Mouse (Mus musculus): ENCODE data around the gene Twnk.

Gene Twnk

GRCm38 (mm10) chr19:45007021-45007420, 1.6 kb downstream of the Twnk start:
- H3K4me1 ChIP-seq (replicated peaks; ENCODE audit: low read depth, low read length), result peaks cover 83% of the 10 kb centered on the region
- TF ChIP-seq POU5F1 (IDR thresholded peaks at IDR 0.05; ENCODE audit: borderline replicate concordance, low read length), result no peak
- TF ChIP-seq CTCF (conservative IDR thresholded peaks at IDR 0.05; ENCODE audit: low read length), result no peak
- no peaks in the 10 kb centered on the region for H3K27me3 ChIP-seq (ENCODE audit: insufficient read depth, low read length)
- peaks cover 82% of the 10 kb centered on the region for H3K36me3 ChIP-seq (ENCODE audit: insufficient read depth, low read length)
- peak overlapping the region; percentile 99 for H3K4me3 ChIP-seq (replicated peaks; ENCODE audit: low read length)
- H3K9me3 ChIP-seq (ENCODE audit: low read length), result no peaks in the 10 kb centered on the region

GRCm38 (mm10) chr19:45007425-45008191, 2.1 kb downstream of the Twnk start:
- Histone ChIP-seq H3K9me3 (ENCODE audit: low read length) (no peaks in the 10 kb centered on the region), H3K36me3 (ENCODE audit: insufficient read depth, low read length) (peaks cover 82% of the 10 kb centered on the region), H3K4me1 (replicated peaks; ENCODE audit: low read depth, low read length) (peaks cover 83% of the 10 kb centered on the region), H3K4me3 (replicated peaks; ENCODE audit: low read length) (peak overlapping the region; percentile 99), H3K27me3 (ENCODE audit: insufficient read depth, low read length) (no peaks in the 10 kb centered on the region)
- TF ChIP-seq NANOG (IDR thresholded peaks at IDR 0.05; ENCODE audit: borderline replicate concordance, low read length) (no peak), CTCF (conservative IDR thresholded peaks at IDR 0.05; ENCODE audit: low read length) (no peak), POU5F1 (IDR thresholded peaks at IDR 0.05; ENCODE audit: borderline replicate concordance, low read length) (no peak)

GRCm38 (mm10) chr19:45010646-45011045, 5.2 kb downstream of the Twnk start:
- H3K4me3 ChIP-seq (replicated peaks; ENCODE audit: low read length), result no peak overlapping the region
- no peaks in the 10 kb centered on the region for H3K9me3 ChIP-seq (ENCODE audit: low read length)
- no peaks in the 10 kb centered on the region for H3K27me3 ChIP-seq (ENCODE audit: insufficient read depth, low read length)
- no peak for TF ChIP-seq CTCF (conservative IDR thresholded peaks at IDR 0.05; ENCODE audit: low read length)
- no peak for TF ChIP-seq POU5F1 (IDR thresholded peaks at IDR 0.05; ENCODE audit: borderline replicate concordance, low read length)
- no peak for TF ChIP-seq NANOG (IDR thresholded peaks at IDR 0.05; ENCODE audit: borderline replicate concordance, low read length)
- peaks cover 82% of the 10 kb centered on the region for H3K4me1 ChIP-seq (replicated peaks; ENCODE audit: low read depth, low read length)
- H3K36me3 ChIP-seq (ENCODE audit: insufficient read depth, low read length), result peaks cover 65% of the 10 kb centered on the region

DNA sequence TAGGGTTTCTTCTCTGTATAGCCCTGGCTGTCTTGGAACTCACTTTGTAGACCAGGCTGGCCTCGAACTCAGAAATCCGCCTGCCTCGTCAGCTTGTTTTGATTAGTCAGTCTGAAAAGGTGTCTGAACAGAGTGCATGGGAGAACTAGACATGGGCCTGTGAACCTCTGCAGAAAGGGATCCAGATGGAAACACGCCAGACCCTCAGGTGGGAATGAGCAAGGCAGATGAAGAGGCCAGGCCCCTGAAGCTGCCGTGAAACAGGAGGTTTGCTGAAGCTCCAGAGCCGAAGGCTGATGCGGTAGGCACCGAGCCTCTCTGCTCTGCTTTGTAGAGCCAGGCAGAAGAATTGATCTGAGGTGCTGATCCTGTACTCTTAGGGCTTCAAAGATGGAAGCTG, 6.8 kb downstream of the Twnk start:
- TF ChIP-seq CTCF (conservative IDR thresholded peaks at IDR 0.05; ENCODE audit: low read length) (no peak), POU5F1 (IDR thresholded peaks at IDR 0.05; ENCODE audit: borderline replicate concordance, low read length) (no peak), NANOG (IDR thresholded peaks at IDR 0.05; ENCODE audit: borderline replicate concordance, low read length) (no peak)
- Histone ChIP-seq H3K9me3 (ENCODE audit: low read length) (no peaks in the 10 kb centered on the region), H3K27me3 (ENCODE audit: insufficient read depth, low read length) (no peaks in the 10 kb centered on the region; the same call in 1 of the 2 replicates), H3K4me3 (replicated peaks; ENCODE audit: low read length) (no peak overlapping the region), H3K36me3 (ENCODE audit: insufficient read depth, low read length) (peaks cover 62% of the 10 kb centered on the region), H3K4me1 (replicated peaks; ENCODE audit: low read depth, low read length) (peaks cover 90% of the 10 kb centered on the region)

DNA sequence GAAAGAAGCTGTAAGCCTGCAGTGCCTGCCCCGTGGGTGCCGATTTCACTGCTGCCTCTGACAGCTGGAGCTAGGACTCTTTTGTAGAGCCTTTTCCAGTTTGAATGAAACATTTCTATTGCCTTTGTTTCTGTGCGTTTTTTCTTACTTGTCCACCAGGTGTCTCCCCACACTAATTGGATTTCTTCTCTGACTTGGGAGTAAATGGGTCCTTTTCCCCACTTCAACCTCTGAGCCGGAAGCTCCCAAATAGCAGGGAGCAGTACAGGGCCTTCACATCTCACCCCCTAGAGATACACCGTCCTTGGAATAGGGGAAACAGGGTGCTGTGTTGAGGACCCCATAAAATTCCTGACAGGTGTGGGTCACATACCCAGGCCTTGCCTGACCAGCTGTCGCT, 7.2 kb downstream of the Twnk start:
- TF ChIP-seq CTCF (conservative IDR thresholded peaks at IDR 0.05; ENCODE audit: low read length), result peak; percentile 45
- no peak for TF ChIP-seq NANOG (IDR thresholded peaks at IDR 0.05; ENCODE audit: borderline replicate concordance, low read length)

DNA sequence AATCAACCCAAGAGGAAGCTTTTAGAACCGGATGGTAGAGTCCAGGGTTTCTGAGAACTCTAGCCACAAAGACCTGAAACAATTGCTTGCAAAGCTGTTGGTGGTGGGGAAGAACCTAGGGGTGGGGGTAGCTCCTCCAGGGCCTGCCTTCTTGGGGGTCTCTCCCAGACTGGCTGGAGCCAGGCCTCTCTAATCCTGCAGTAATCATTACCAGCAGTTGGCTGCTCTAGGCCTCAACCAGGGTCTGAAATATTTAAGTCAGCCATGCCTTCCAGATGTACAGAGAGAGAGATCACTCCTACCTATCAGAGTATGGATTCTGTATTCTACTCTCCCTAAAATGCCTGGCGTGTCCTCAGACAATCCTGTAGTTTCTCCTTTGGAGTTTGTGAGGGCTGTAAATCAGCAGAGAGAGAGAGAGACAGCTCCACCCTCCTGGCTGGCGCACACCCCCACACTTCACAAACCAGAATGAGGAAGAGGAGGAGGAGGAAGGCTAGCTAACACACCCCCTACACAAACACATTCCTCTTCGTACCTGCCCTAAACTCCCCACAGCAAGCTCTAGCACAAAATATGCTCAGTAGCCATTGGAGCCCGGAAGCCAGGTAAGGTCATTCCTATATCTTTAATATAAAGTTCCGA, 8.2 kb downstream of the Twnk start:
- peaks cover 80% of the 10 kb centered on the region for H3K4me1 ChIP-seq (replicated peaks; ENCODE audit: low read depth, low read length)
- peak overlapping the region; percentile 80 for H3K4me3 ChIP-seq (replicated peaks; ENCODE audit: low read length)
- peaks cover 48% of the 10 kb centered on the region for H3K36me3 ChIP-seq (ENCODE audit: insufficient read depth, low read length)
- H3K9me3 ChIP-seq (ENCODE audit: low read length), result no peaks in the 10 kb centered on the region
- peaks cover 5% of the 10 kb centered on the region for H3K27me3 ChIP-seq (ENCODE audit: insufficient read depth, low read length)
- TF ChIP-seq NANOG (IDR thresholded peaks at IDR 0.05; ENCODE audit: borderline replicate concordance, low read length), result no peak
- TF ChIP-seq POU5F1 (IDR thresholded peaks at IDR 0.05; ENCODE audit: borderline replicate concordance, low read length), result no peak
- no peak for TF ChIP-seq CTCF (conservative IDR thresholded peaks at IDR 0.05; ENCODE audit: low read length)

More for the DNA sequence above, 7.2 kb downstream of the Twnk start:
- no peaks in the 10 kb centered on the region for H3K9me3 ChIP-seq (ENCODE audit: low read length)
- peaks cover 58% of the 10 kb centered on the region for H3K36me3 ChIP-seq (ENCODE audit: insufficient read depth, low read length)
- no peaks in the 10 kb centered on the region; the same call in 1 of the 2 replicates for H3K27me3 ChIP-seq (ENCODE audit: insufficient read depth, low read length)
- peaks cover 85% of the 10 kb centered on the region for H3K4me1 ChIP-seq (replicated peaks; ENCODE audit: low read depth, low read length)
- H3K4me3 ChIP-seq (replicated peaks; ENCODE audit: low read length), result no peak overlapping the region

- Histone ChIP-seq H3K27me3 (ENCODE audit: insufficient read depth, low read length) (peaks cover 10% of the 10 kb centered on the region), H3K9me3 (ENCODE audit: low read length) (no peaks in the 10 kb centered on the region), H3K4me1 (replicated peaks; ENCODE audit: low read depth, low read length) (peaks cover 80% of the 10 kb centered on the region), H3K4me3 (replicated peaks; ENCODE audit: low read length) (peak within 1 kb of the TSS; percentile 80), H3K36me3 (ENCODE audit: insufficient read depth, low read length) (peaks cover 41% of the 10 kb centered on the region)
- TF ChIP-seq POU5F1 (IDR thresholded peaks at IDR 0.05; ENCODE audit: borderline replicate concordance, low read length), result no peak
- TF ChIP-seq NANOG (IDR thresholded peaks at IDR 0.05; ENCODE audit: borderline replicate concordance, low read length), result no peak
- TF ChIP-seq CTCF (conservative IDR thresholded peaks at IDR 0.05; ENCODE audit: low read length), result no peak
Measured at GRCm38 (mm10) chr19:45014335-45014971, 9.0 kb downstream of the Twnk start, which contains the start of gene Lzts2. Gene Lzts2, plus strand, starts transcription at chr19:45014414.

GRCm38 (mm10) chr19:45014981-45015402, 9.5 kb downstream of the Twnk start:
- peaks cover 81% of the 10 kb centered on the region for H3K4me1 ChIP-seq (replicated peaks; ENCODE audit: low read depth, low read length)
- H3K36me3 ChIP-seq (ENCODE audit: insufficient read depth, low read length), result peaks cover 36% of the 10 kb centered on the region
- peaks cover 10% of the 10 kb centered on the region for H3K27me3 ChIP-seq (ENCODE audit: insufficient read depth, low read length)
- no peaks in the 10 kb centered on the region for H3K9me3 ChIP-seq (ENCODE audit: low read length)
- peak overlapping the region; percentile 80 for H3K4me3 ChIP-seq (replicated peaks; ENCODE audit: low read length)
- no peak for TF ChIP-seq POU5F1 (IDR thresholded peaks at IDR 0.05; ENCODE audit: borderline replicate concordance, low read length)
- TF ChIP-seq CTCF (conservative IDR thresholded peaks at IDR 0.05; ENCODE audit: low read length), result no peak
- TF ChIP-seq NANOG (IDR thresholded peaks at IDR 0.05; ENCODE audit: borderline replicate concordance, low read length), result no peak

All from E14TG2a.4 (cell line).